Mouse (Mus musculus) thymus, adult 2 months (tissue): ENCODE results near the gene Wdr73. TPM values are rescaled to one million over a fixed set of nuclear protein-coding genes. Genes with fewer than 3 reads are reported as not detected.

Experiments used
- DNase-seq: peaks from one replicate; pipeline ENCODE4 v3.0.0; 2021
- H3K27ac ChIP-seq: fragments of 200-500 bp; 2 replicates; pipeline ENCODE4 v1.5.1; 2012; ENCODE audit warnings: low read length, control low read depth; ENCODE audit not compliant: control insufficient read depth, insufficient read depth
- H3K27me3 ChIP-seq: fragments of 200-500 bp; 2 replicates; pipeline ENCODE4 v1.6.1; 2012; ENCODE audit warnings: mild to moderate bottlenecking, low read length, moderate library complexity, mixed read lengths; ENCODE audit not compliant: control insufficient read depth, insufficient read depth
- H3K36me3 ChIP-seq: fragments of 200-500 bp; 2 replicates; pipeline ENCODE4 v1.6.1; 2012; ENCODE audit warnings: mild to moderate bottlenecking, low read length, moderate library complexity; ENCODE audit not compliant: control insufficient read depth, insufficient read depth
- H3K4me1 ChIP-seq: fragments of 200-500 bp; replicated peaks from 2 replicates; pipeline ENCODE4 v1.6.1; 2012; ENCODE audit warnings: low read length; ENCODE audit not compliant: control insufficient read depth, insufficient read depth
- H3K4me3 ChIP-seq: fragments of 200-500 bp; 2 replicates; pipeline ENCODE4 v1.5.1; 2012; ENCODE audit warnings: mild to moderate bottlenecking, low read length, control low read depth, moderate library complexity; ENCODE audit not compliant: control insufficient read depth, insufficient read depth
- CTCF ChIP-seq: fragments of 200-500 bp; IDR thresholded peaks from 2 replicates; pipeline ENCODE4 v1.5.1; 2012; ENCODE audit warnings: mild to moderate bottlenecking, control low read depth, low read length, moderate library complexity, borderline replicate concordance; ENCODE audit not compliant: control insufficient read depth, poor library complexity, insufficient read depth; ENCODE audit errors: extremely low read depth
- POLR2A ChIP-seq: fragments of 200-500 bp; IDR thresholded peaks from 2 replicates; pipeline ENCODE4 v1.6.1; 2012; ENCODE audit warnings: mild to moderate bottlenecking, low read length, control low read depth, moderate library complexity; ENCODE audit not compliant: control insufficient read depth, poor library complexity, insufficient read depth; ENCODE audit errors: extremely low read depth
- WGBS: fragments of 180-500 bp; shearing (Covaris S2); methylation state at CpG from one replicate; pipeline ENCODE4 v1.1.7; 2018; 5-methylcytosine and 5-hydroxymethylcytosine counted together
- polyA plus RNA-seq: library from polyadenylated mRNA; depleted of rRNA; stranded (reverse); fragments of >200 nt; gene quantifications from 2 replicates; pipeline ENCODE4 v1.2.3, GENCODE M21; 2012

Gene Wdr73
- polyA plus RNA-seq, 1 experiment: 31.3 TPM

GRCm38 (mm10) chr7:80846709-80847108 is 54.4 kb downstream of the Wdr73 start:
- H3K27ac ChIP-seq: no peak overlapping the region
- TF ChIP-seq CTCF: no peak
- H3K27me3 ChIP-seq: no peaks in the 10 kb centered on the region
- H3K4me1 ChIP-seq: no peaks in the 10 kb centered on the region; the same call in 1 of the 2 replicates
- no peaks in the 10 kb centered on the region for H3K36me3 ChIP-seq
- no peak for DNase-seq
- no peak overlapping the region for H3K4me3 ChIP-seq
- 92% methylated on average over 5 of the region's 5 CpGs for WGBS

- no peak for TF ChIP-seq POLR2A
- no peak for TF ChIP-seq CTCF
- H3K36me3 ChIP-seq: no peaks in the 10 kb centered on the region
- H3K4me1 ChIP-seq: no peaks in the 10 kb centered on the region; the same call in 1 of the 2 replicates
- no peak overlapping the region for H3K4me3 ChIP-seq
- 91% methylated on average over 10 of the region's 10 CpGs for WGBS
- H3K27me3 ChIP-seq: no peaks in the 10 kb centered on the region
- no peak overlapping the region for H3K27ac ChIP-seq
- DNase-seq: no peak
These were observed 54.8 kb downstream of the Wdr73 start for GRCm38 (mm10) chr7:80846280-80846678.

- H3K27me3 ChIP-seq: no peaks in the 10 kb centered on the region
- no peak overlapping the region for H3K27ac ChIP-seq
- 77% methylated on average over 15 of the region's 15 CpGs for WGBS
- no peaks in the 10 kb centered on the region for H3K36me3 ChIP-seq
- no peak for DNase-seq
- H3K4me1 ChIP-seq: no peaks in the 10 kb centered on the region
- no peak overlapping the region for H3K4me3 ChIP-seq
- TF ChIP-seq CTCF (no peak), POLR2A (no peak)
These were observed 55.3 kb downstream of the Wdr73 start for GRCm38 (mm10) chr7:80845621-80846279.

GRCm38 (mm10) chr7:80844691-80845090 is 56.4 kb downstream of the Wdr73 start:
- WGBS: 97% methylated on average over 12 of the region's 12 CpGs

GRCm38 (mm10) chr7:80843910-80844640 is 57.0 kb downstream of the Wdr73 start:
- no peak for TF ChIP-seq POLR2A
- no peak for DNase-seq
- H3K27ac ChIP-seq: no peak overlapping the region
- 97% methylated on average over 8 of the region's 8 CpGs for WGBS
- no peaks in the 10 kb centered on the region for H3K27me3 ChIP-seq
- H3K36me3 ChIP-seq: no peaks in the 10 kb centered on the region
- H3K4me3 ChIP-seq: no peak overlapping the region
- peaks cover 3% of the 10 kb centered on the region for H3K4me1 ChIP-seq

More at GRCm38 (mm10) chr7:80844691-80845090, 56.4 kb downstream of the Wdr73 start:
- no peaks in the 10 kb centered on the region for H3K27me3 ChIP-seq
- H3K4me3 ChIP-seq: no peak overlapping the region
- H3K36me3 ChIP-seq: no peaks in the 10 kb centered on the region
- DNase-seq: no peak
- no peak for TF ChIP-seq POLR2A
- TF ChIP-seq CTCF: no peak
- no peak overlapping the region for H3K27ac ChIP-seq
- H3K4me1 ChIP-seq: peaks cover 3% of the 10 kb centered on the region

- H3K4me3 ChIP-seq: no peak overlapping the region
- no peak for DNase-seq
- H3K27ac ChIP-seq: no peak overlapping the region
- H3K36me3 ChIP-seq: no peaks in the 10 kb centered on the region
- no peaks in the 10 kb centered on the region for H3K27me3 ChIP-seq
- WGBS: 93% methylated on average over 1 of the region's 1 CpGs
- H3K4me1 ChIP-seq: peaks cover 6% of the 10 kb centered on the region
- TF ChIP-seq POLR2A: no peak
- no peak for TF ChIP-seq CTCF
These were observed 57.9 kb downstream of the Wdr73 start for GRCm38 (mm10) chr7:80843176-80843575.
